Mouse (Mus musculus): ENCODE measurements around the gene Gm17606. TPM values are rescaled to one million over a fixed set of nuclear protein-coding genes. Genes with fewer than 3 reads are reported as not detected.
"Not testable (repeated sequence)": the region's sequence is repeated elsewhere in the genome, so short reads cannot be mapped to it uniquely, and the experiment has no call there.

Gm17606 gene
- polyA plus RNA-seq, 1 experiment from 2014 or later: not detected

- peak overlapping the region; percentile 62 for H3K4me3 ChIP-seq (ENCODE audit: low read depth, low read length)
- H3K36me3 ChIP-seq (ENCODE audit: control insufficient read depth, insufficient read depth, low read length): no peaks in the 10 kb centered on the region
- no peaks in the 10 kb centered on the region for H3K9me3 ChIP-seq (ENCODE audit: control insufficient read depth, low read length)
- H3K27me3 ChIP-seq (ENCODE audit: control insufficient read depth, insufficient read depth, low read length): no peaks in the 10 kb centered on the region
- peak overlapping the region; percentile 50 for H3K4me2 ChIP-seq (ENCODE audit: low read depth)
- peak overlapping the region; percentile 82 for H3K27ac ChIP-seq (ENCODE audit: low read depth, low read length)
- WGBS: under 1% methylated on average over 46 of the region's 46 CpGs
- peak overlapping the region; percentile 90 for H3K9ac ChIP-seq (ENCODE audit: low read length)
- H3K4me1 ChIP-seq (ENCODE audit: control insufficient read depth, insufficient read depth, low read length): peaks cover 9% of the 10 kb centered on the region
- DNase-seq (ENCODE audit: low spot score) (peak; percentile 97), ATAC-seq (ENCODE audit: insufficient read depth, low FRiP score, low TSS enrichment) (peak; percentile 99)
These were observed 37.6 kb upstream of the Gm17606 start for GRCm38 (mm10) chr14:54603038-54603654.

- 87% methylated on average over 8 of the region's 8 CpGs for WGBS
- no peaks in the 10 kb centered on the region for H3K27me3 ChIP-seq (ENCODE audit: control insufficient read depth, insufficient read depth, low read length)
- H3K4me2 ChIP-seq (ENCODE audit: low read depth): peak overlapping the region; percentile 50
- peak overlapping the region; percentile 62 for H3K4me3 ChIP-seq (ENCODE audit: low read depth, low read length)
- DNase-seq (ENCODE audit: low spot score): no peak
- H3K4me1 ChIP-seq (ENCODE audit: control insufficient read depth, insufficient read depth, low read length): peaks cover 9% of the 10 kb centered on the region
- ATAC-seq (ENCODE audit: insufficient read depth, low FRiP score, low TSS enrichment): no peak
- H3K9me3 ChIP-seq (ENCODE audit: control insufficient read depth, low read length): no peaks in the 10 kb centered on the region
- H3K27ac ChIP-seq (ENCODE audit: low read depth, low read length): peak overlapping the region; percentile 82; the same call in 1 of the 2 replicates
- peak overlapping the region; percentile 1; the same call in 1 of the 2 replicates for H3K9ac ChIP-seq (ENCODE audit: low read length)
- no peaks in the 10 kb centered on the region for H3K36me3 ChIP-seq (ENCODE audit: control insufficient read depth, insufficient read depth, low read length)
These were observed 37.1 kb upstream of the Gm17606 start for GRCm38 (mm10) chr14:54603686-54604085.

GRCm38 (mm10) chr14:54605752-54606321 lies 34.9 kb upstream of the Gm17606 start, which contains the start of gene 4931414P19Rik:
Gene 4931414P19Rik (minus strand): TSS chr14:54605993.
- DNase-seq (ENCODE audit: low spot score) (peak; percentile 83), ATAC-seq (ENCODE audit: insufficient read depth, low FRiP score, low TSS enrichment) (peak; percentile 36; the same call in 1 of the 2 replicates)
- under 1% methylated on average over 39 of the region's 39 CpGs for WGBS
- H3K4me1 ChIP-seq (ENCODE audit: control insufficient read depth, insufficient read depth, low read length): peaks cover 9% of the 10 kb centered on the region
- H3K27me3 ChIP-seq (ENCODE audit: control insufficient read depth, insufficient read depth, low read length): no peaks in the 10 kb centered on the region
- H3K9ac ChIP-seq (ENCODE audit: low read length): peak within 1 kb of the TSS; percentile 52
- H3K36me3 ChIP-seq (ENCODE audit: control insufficient read depth, insufficient read depth, low read length): no peaks in the 10 kb centered on the region
- peak within 1 kb of the TSS; percentile 39 for H3K4me3 ChIP-seq (ENCODE audit: low read depth, low read length)
- H3K9me3 ChIP-seq (ENCODE audit: control insufficient read depth, low read length): no peaks in the 10 kb centered on the region
- peak within 1 kb of the TSS; percentile 35; the same call in 1 of the 2 replicates for H3K27ac ChIP-seq (ENCODE audit: low read depth, low read length)
- H3K4me2 ChIP-seq (ENCODE audit: low read depth): peak within 1 kb of the TSS; percentile 55

GRCm38 (mm10) chr14:54607226-54607625 lies 33.5 kb upstream of the Gm17606 start:
- no peak overlapping the region for H3K4me2 ChIP-seq (ENCODE audit: low read depth)
- H3K9me3 ChIP-seq (ENCODE audit: control insufficient read depth, low read length): no peaks in the 10 kb centered on the region
- ATAC-seq (ENCODE audit: insufficient read depth, low FRiP score, low TSS enrichment) (no peak), DNase-seq (ENCODE audit: low spot score) (no peak)
- H3K9ac ChIP-seq (ENCODE audit: low read length): no peak overlapping the region
- H3K27ac ChIP-seq (ENCODE audit: low read depth, low read length): no peak overlapping the region
- H3K36me3 ChIP-seq (ENCODE audit: control insufficient read depth, insufficient read depth, low read length): peaks cover 3% of the 10 kb centered on the region
- 61% methylated on average over 8 of the region's 8 CpGs for WGBS
- no peaks in the 10 kb centered on the region for H3K27me3 ChIP-seq (ENCODE audit: control insufficient read depth, insufficient read depth, low read length)
- H3K4me1 ChIP-seq (ENCODE audit: control insufficient read depth, insufficient read depth, low read length): peaks cover 9% of the 10 kb centered on the region
- no peak overlapping the region for H3K4me3 ChIP-seq (ENCODE audit: low read depth, low read length)

- DNase-seq (ENCODE audit: low spot score) (no peak), ATAC-seq (ENCODE audit: insufficient read depth, low FRiP score, low TSS enrichment) (no peak)
- Histone ChIP-seq H3K27me3 (ENCODE audit: control insufficient read depth, insufficient read depth, low read length) (no peaks in the 10 kb centered on the region), H3K27ac (ENCODE audit: low read depth, low read length) (no peak overlapping the region), H3K9ac (ENCODE audit: low read length) (no peak overlapping the region), H3K4me1 (ENCODE audit: control insufficient read depth, insufficient read depth, low read length) (peaks cover 5% of the 10 kb centered on the region), H3K4me2 (ENCODE audit: low read depth) (no peak overlapping the region), H3K4me3 (ENCODE audit: low read depth, low read length) (no peak overlapping the region), H3K9me3 (ENCODE audit: control insufficient read depth, low read length) (no peaks in the 10 kb centered on the region), H3K36me3 (ENCODE audit: control insufficient read depth, insufficient read depth, low read length) (peaks cover 6% of the 10 kb centered on the region)
- 77% methylated on average over 4 of the region's 4 CpGs for WGBS
These were observed 31.5 kb upstream of the Gm17606 start for GRCm38 (mm10) chr14:54609245-54609644.

- Histone ChIP-seq H3K9ac (ENCODE audit: low read length) (no peak overlapping the region), H3K27ac (ENCODE audit: low read depth, low read length) (no peak overlapping the region), H3K9me3 (ENCODE audit: control insufficient read depth, low read length) (no peaks in the 10 kb centered on the region), H3K36me3 (ENCODE audit: control insufficient read depth, insufficient read depth, low read length) (peaks cover 6% of the 10 kb centered on the region), H3K4me1 (ENCODE audit: control insufficient read depth, insufficient read depth, low read length) (0 out of 2 replicates have a peak, but pooled peaks cover 2% of the 10 kb centered on the region), H3K4me3 (ENCODE audit: low read depth, low read length) (no peak overlapping the region), H3K27me3 (ENCODE audit: control insufficient read depth, insufficient read depth, low read length) (no peaks in the 10 kb centered on the region), H3K4me2 (ENCODE audit: low read depth) (no peak overlapping the region)
- WGBS: 77% methylated on average over 4 of the region's 4 CpGs
- DNase-seq (ENCODE audit: low spot score): peak; percentile 38
- no peak for ATAC-seq (ENCODE audit: insufficient read depth, low FRiP score, low TSS enrichment)
These were observed 30.8 kb upstream of the Gm17606 start for GRCm38 (mm10) chr14:54609962-54610361.

GRCm38 (mm10) chr14:54610648-54611047 lies 30.1 kb upstream of the Gm17606 start:
- Histone ChIP-seq H3K36me3 (ENCODE audit: control insufficient read depth, insufficient read depth, low read length) (peaks cover 6% of the 10 kb centered on the region), H3K9me3 (ENCODE audit: control insufficient read depth, low read length) (no peaks in the 10 kb centered on the region), H3K9ac (ENCODE audit: low read length) (no peak overlapping the region), H3K4me3 (ENCODE audit: low read depth, low read length) (no peak overlapping the region), H3K4me2 (ENCODE audit: low read depth) (no peak overlapping the region), H3K27ac (ENCODE audit: low read depth, low read length) (no peak overlapping the region), H3K4me1 (ENCODE audit: control insufficient read depth, insufficient read depth, low read length) (0 out of 2 replicates have a peak, but pooled peaks cover 2% of the 10 kb centered on the region), H3K27me3 (ENCODE audit: control insufficient read depth, insufficient read depth, low read length) (no peaks in the 10 kb centered on the region)
- DNase-seq (ENCODE audit: low spot score): no peak
- ATAC-seq (ENCODE audit: insufficient read depth, low FRiP score, low TSS enrichment): no peak
- WGBS: 82% methylated on average over 6 of the region's 6 CpGs

- H3K4me2 ChIP-seq (ENCODE audit: low read depth); H3K27me3 ChIP-seq (ENCODE audit: control insufficient read depth, insufficient read depth, low read length); H3K9me3 ChIP-seq (ENCODE audit: control insufficient read depth, low read length); H3K4me3 ChIP-seq (ENCODE audit: low read depth, low read length); H3K27ac ChIP-seq (ENCODE audit: low read depth, low read length); H3K9ac ChIP-seq (ENCODE audit: low read length); ATAC-seq (ENCODE audit: insufficient read depth, low FRiP score, low TSS enrichment); H3K36me3 ChIP-seq (ENCODE audit: control insufficient read depth, insufficient read depth, low read length); H3K4me1 ChIP-seq (ENCODE audit: control insufficient read depth, insufficient read depth, low read length); DNase-seq (ENCODE audit: low spot score): not testable (repeated sequence)
- 95% methylated on average over 15 of the region's 16 CpGs for WGBS
These were observed 26.6 kb upstream of the Gm17606 start for GRCm38 (mm10) chr14:54614130-54614529.

All from neural tube, embryonic 11.5 days (tissue).